Mouse (Mus musculus) intestine, postnatal 0 days (tissue): ENCODE results near the gene Numbl. TPM values are rescaled to one million over a fixed set of nuclear protein-coding genes. Genes with fewer than 3 reads are reported as not detected.

Experiments used
- ATAC-seq: fragments of 200-750 bp; cut with Nextera tagmentation; 2 replicates; pipeline ENCODE4 v1.8.0; 2017; ENCODE audit warnings: mild to moderate bottlenecking, moderate TSS enrichment, moderate library complexity
- H3K27ac ChIP-seq: fragments of 300-500 bp; sonication (generic); 2 replicates; pipeline ENCODE4 v1.5.1; 2014; ENCODE audit warnings: mild to moderate bottlenecking, low read depth, low read length, moderate library complexity
- H3K27me3 ChIP-seq: fragments of 300-500 bp; sonication (generic); replicated peaks from 2 replicates; pipeline ENCODE4 v1.6.1; 2014; ENCODE audit warnings: low read length, mixed read lengths; ENCODE audit not compliant: control insufficient read depth, insufficient read depth
- H3K36me3 ChIP-seq: fragments of 300-500 bp; sonication (generic); 2 replicates; pipeline ENCODE4 v1.6.1; 2014; ENCODE audit warnings: mild to moderate bottlenecking, moderate library complexity; ENCODE audit not compliant: control insufficient read depth, insufficient read depth
- H3K4me1 ChIP-seq: fragments of 300-500 bp; sonication (generic); replicated peaks from 2 replicates; pipeline ENCODE4 v1.6.1; 2014; ENCODE audit warnings: antibody characterized with exemption, low read length, mixed read lengths; ENCODE audit not compliant: control insufficient read depth, insufficient read depth
- H3K4me2 ChIP-seq: fragments of 300-500 bp; sonication (generic); replicated peaks from 2 replicates; pipeline ENCODE4 v1.6.1; 2014; ENCODE audit warnings: low read depth, mild to moderate bottlenecking, moderate library complexity
- H3K4me3 ChIP-seq: fragments of 300-500 bp; sonication (generic); 2 replicates; pipeline ENCODE4 v1.5.1; 2014; ENCODE audit warnings: low read depth, low read length
- H3K9ac ChIP-seq: fragments of 300-500 bp; sonication (generic); 2 replicates; pipeline ENCODE4 v1.6.1; 2014; ENCODE audit warnings: mild to moderate bottlenecking, low read depth, low read length
- H3K9me3 ChIP-seq: fragments of 300-500 bp; sonication (generic); 2 replicates; pipeline ENCODE4 v1.6.1; 2016; ENCODE audit warnings: mixed run types; ENCODE audit not compliant: control insufficient read depth
- CTCF ChIP-seq: sonication (generic); IDR thresholded peaks from 2 replicates; pipeline ENCODE4 v1.5.1; 2016; ENCODE audit warnings: low read depth, mild to moderate bottlenecking, control low read depth, antibody characterized with exemption, moderate library complexity
- WGBS: fragments of 180-500 bp; shearing (Covaris S2); extraction: QIAGEN DNeasy Blood & Tissue Kit; methylation state at CpG from one replicate; pipeline ENCODE4 v1.1.7; 2014; 5-methylcytosine and 5-hydroxymethylcytosine counted together
- polyA plus RNA-seq: library from polyadenylated mRNA; unstranded; fragments of >200 nt; fragmentation: Nextera tagmentation; extraction: Ambion mirVana; gene quantifications from 2 replicates; pipeline ENCODE4 v1.2.1, GENCODE M21; 2015

Numbl gene
- polyA plus RNA-seq, 1 experiment from 2014 or later, result 7.5 TPM

- H3K4me1 ChIP-seq, result peaks cover 3% of the 10 kb centered on the region; the same call in 1 of the 2 replicates
- H3K4me2 ChIP-seq, result no peak overlapping the region
- H3K9me3 ChIP-seq, result no peaks in the 10 kb centered on the region
- no peak for ATAC-seq
- 92% methylated on average over 3 of the region's 3 CpGs for WGBS
- no peak overlapping the region for H3K9ac ChIP-seq
- peak; percentile 72 for TF ChIP-seq CTCF
- no peak overlapping the region for H3K4me3 ChIP-seq
- H3K36me3 ChIP-seq, result peaks cover 20% of the 10 kb centered on the region; the same call in 1 of the 2 replicates
- H3K27me3 ChIP-seq, result no peaks in the 10 kb centered on the region
- no peak overlapping the region for H3K27ac ChIP-seq
Measured at GRCm38 (mm10) chr7:27277191-27277590, 19.0 kb downstream of the Numbl start.

GRCm38 (mm10) chr7:27281717-27282116 is 23.5 kb downstream of the Numbl start:
- Histone ChIP-seq H3K4me2 (peak overlapping the region; percentile 46), H3K27me3 (no peaks in the 10 kb centered on the region), H3K4me3 (no peak overlapping the region), H3K9me3 (no peaks in the 10 kb centered on the region), H3K36me3 (peaks cover 14% of the 10 kb centered on the region; the same call in 1 of the 2 replicates), H3K27ac (no peak overlapping the region), H3K9ac (no peak overlapping the region), H3K4me1 (peaks cover 3% of the 10 kb centered on the region; the same call in 1 of the 2 replicates)
- TF ChIP-seq CTCF, result no peak
- WGBS, result 37% methylated on average over 13 of the region's 13 CpGs
- no peak for ATAC-seq

GRCm38 (mm10) chr7:27282225-27282624 is 24.0 kb downstream of the Numbl start:
- Histone ChIP-seq H3K27me3 (no peaks in the 10 kb centered on the region), H3K27ac (no peak overlapping the region), H3K9ac (no peak overlapping the region), H3K4me3 (no peak overlapping the region), H3K36me3 (peaks cover 13% of the 10 kb centered on the region; the same call in 1 of the 2 replicates), H3K4me2 (peak overlapping the region; percentile 46), H3K4me1 (peaks cover 3% of the 10 kb centered on the region; the same call in 1 of the 2 replicates), H3K9me3 (no peaks in the 10 kb centered on the region)
- WGBS, result 44% methylated on average over 4 of the region's 4 CpGs
- TF ChIP-seq CTCF, result no peak
- ATAC-seq, result 0 out of 2 replicates have a peak, but pooled peaks have one; percentile 10

GRCm38 (mm10) chr7:27284865-27285697 is 26.8 kb downstream of the Numbl start:
- Histone ChIP-seq H3K36me3 (peaks cover 13% of the 10 kb centered on the region; the same call in 1 of the 2 replicates), H3K27ac (no peak overlapping the region; the same call in 1 of the 2 replicates), H3K4me1 (peaks cover 3% of the 10 kb centered on the region; the same call in 1 of the 2 replicates), H3K4me2 (0 out of 2 replicates have a peak overlapping the region, but pooled peaks have one; percentile 35), H3K9me3 (no peaks in the 10 kb centered on the region), H3K9ac (no peak overlapping the region), H3K4me3 (no peak overlapping the region), H3K27me3 (no peaks in the 10 kb centered on the region)
- 5% methylated on average over 28 of the region's 28 CpGs for WGBS
- peak; percentile 68 for TF ChIP-seq CTCF
- ATAC-seq, result peak; percentile 39; the same call in 1 of the 2 replicates

GRCm38 (mm10) chr7:27285698-27286066 is 27.4 kb downstream of the Numbl start:
- TF ChIP-seq CTCF, result peak; percentile 89
- Histone ChIP-seq H3K4me1 (peaks cover 3% of the 10 kb centered on the region; the same call in 1 of the 2 replicates), H3K4me2 (no peak overlapping the region), H3K36me3 (peaks cover 12% of the 10 kb centered on the region; the same call in 1 of the 2 replicates), H3K9ac (no peak overlapping the region), H3K27ac (no peak overlapping the region), H3K27me3 (no peaks in the 10 kb centered on the region), H3K4me3 (no peak overlapping the region), H3K9me3 (no peaks in the 10 kb centered on the region)
- WGBS, result 7% methylated on average over 8 of the region's 8 CpGs
- peak; percentile 56 for ATAC-seq

- 0 out of 2 replicates have a peak, but pooled peaks have one; percentile 12 for TF ChIP-seq CTCF
- Histone ChIP-seq H3K27me3 (no peaks in the 10 kb centered on the region), H3K27ac (no peak overlapping the region), H3K4me1 (no peaks in the 10 kb centered on the region), H3K4me2 (no peak overlapping the region), H3K9ac (no peak overlapping the region), H3K36me3 (no peaks in the 10 kb centered on the region), H3K4me3 (no peak overlapping the region), H3K9me3 (no peaks in the 10 kb centered on the region)
- 82% methylated on average over 7 of the region's 7 CpGs for WGBS
- ATAC-seq, result no peak
Measured at GRCm38 (mm10) chr7:27288732-27289131, 30.5 kb downstream of the Numbl start.
